Mouse (Mus musculus) erythroblast, embryonic 14.5 days (primary cell): Measurements from ENCODE around the gene Gm3373. TPM values are rescaled to one million over a fixed set of nuclear protein-coding genes. Genes with fewer than 3 reads are reported as not detected.
"Not testable (repeated sequence)": the region's sequence is repeated elsewhere in the genome, so short reads cannot be mapped to it uniquely, and the experiment has no call there.

Source experiments
- H3K27me3 ChIP-seq: 2 replicates; pipeline ENCODE4 v1.6.1; 2012; ENCODE audit warnings: inconsistent platforms; ENCODE audit not compliant: control insufficient read depth
- H3K36me3 ChIP-seq: 2 replicates; pipeline ENCODE4 v1.6.1; 2012; ENCODE audit warnings: mild to moderate bottlenecking, inconsistent platforms; ENCODE audit not compliant: control insufficient read depth
- H3K4me1 ChIP-seq: 2 replicates; pipeline ENCODE4 v1.6.1; 2012; ENCODE audit warnings: inconsistent platforms; ENCODE audit not compliant: control insufficient read depth
- H3K4me3 ChIP-seq: replicated peaks from 2 replicates; pipeline ENCODE3; 2012; ENCODE audit warnings: moderate library complexity, mild to moderate bottlenecking, inconsistent platforms
- H3K9me3 ChIP-seq: 2 replicates; pipeline ENCODE4 v1.6.1; 2012; ENCODE audit warnings: low read length, inconsistent platforms, mixed read lengths; ENCODE audit not compliant: control insufficient read depth
- polyA plus RNA-seq: library from polyadenylated mRNA; stranded (reverse); fragments of >175 nt; gene quantifications from 2 replicates; pipeline ENCODE4 v1.2.3, GENCODE M21; 2012

The Gm3373 gene
- polyA plus RNA-seq, result not detected in 2 replicates

- not testable (repeated sequence) for H3K9me3 ChIP-seq, H3K36me3 ChIP-seq, H3K4me3 ChIP-seq, H3K27me3 ChIP-seq, H3K4me1 ChIP-seq
Observed at GRCm38 (mm10) chr14:5741477-5741876, at the start of gene Gm3373. Gene Gm3373, minus strand, starts transcription at chr14:5741577.

GRCm38 (mm10) chr14:5687357-5687756, 54.0 kb downstream of the Gm3373 start, which contains the start of gene Gm9603:
Gene Gm9603, minus strand, starts transcription at chr14:5687457.
- H3K4me3 ChIP-seq, H3K27me3 ChIP-seq, H3K4me1 ChIP-seq, H3K9me3 ChIP-seq, H3K36me3 ChIP-seq: not testable (repeated sequence)

Other genes with a start within 250 kb of the Gm3373 start
- gene Gm3488, start 239.9 kb downstream of the Gm3373 start, polyA plus RNA-seq, result not detected in 2 replicates
- not detected in 2 replicates for gene Gm3532, start 203.1 kb downstream of the Gm3373 start, polyA plus RNA-seq
- gene Gm8265, start 108.5 kb downstream of the Gm3373 start, polyA plus RNA-seq, result not detected in 2 replicates
- gene Gm9603, start 54.1 kb downstream of the Gm3373 start, polyA plus RNA-seq, result not detected in 2 replicates
- not detected in 2 replicates for gene Gm3383, start 66.4 kb upstream of the Gm3373 start, polyA plus RNA-seq
- gene Gm3424, start 88.8 kb upstream of the Gm3373 start, polyA plus RNA-seq, result not detected in 2 replicates
- not detected in 2 replicates for gene Gm8237, start 138.8 kb upstream of the Gm3373 start, polyA plus RNA-seq
- not detected in 2 replicates for gene Gm3248, start 220.2 kb upstream of the Gm3373 start, polyA plus RNA-seq
- 0.03 TPM in 1 of 2 replicates, not detected in the other for gene Gm3453, start 237.6 kb upstream of the Gm3373 start, polyA plus RNA-seq